Mouse (Mus musculus) cerebellum, adult 18-20 months (tissue): ENCODE measurements around the gene Gm20075.
"Not testable (repeated sequence)": the region's sequence is repeated elsewhere in the genome, so short reads cannot be mapped to it uniquely, and the experiment has no call there.

Source experiments
- DNase-seq, 2 experiments: peaks; one replicate each; pipeline ENCODE4 v3.0.0; 2021

Gene Gm20075

GRCm38 (mm10) chr13:96081276-96081675, at the start of gene Gm20075:
Gm20075 (minus strand) TSS chr13:96081376.
- DNase-seq: not testable (repeated sequence)

GRCm38 (mm10) chr13:96129081-96129480, 47.9 kb upstream of the Gm20075 start:
- no peak for DNase-seq

GRCm38 (mm10) chr13:96126669-96127068, 45.5 kb upstream of the Gm20075 start:
- DNase-seq: no peak

- no peak for DNase-seq
These were observed 43.8 kb upstream of the Gm20075 start for GRCm38 (mm10) chr13:96125011-96125410.

- no peak for DNase-seq
These were observed 31.5 kb upstream of the Gm20075 start for GRCm38 (mm10) chr13:96112711-96113110.

GRCm38 (mm10) chr13:96110767-96111166, 29.6 kb upstream of the Gm20075 start:
- DNase-seq: no peak

- no peak for DNase-seq
These were observed 25.2 kb upstream of the Gm20075 start for GRCm38 (mm10) chr13:96106367-96106766.

GRCm38 (mm10) chr13:96090929-96091328, 9.8 kb upstream of the Gm20075 start:
- no peak for DNase-seq

GRCm38 (mm10) chr13:96085581-96086302, 4.6 kb upstream of the Gm20075 start:
- no peak for DNase-seq

- DNase-seq: not testable (repeated sequence)
These were observed 578 bp upstream of the Gm20075 start, which contains the start of gene Gm17190 for GRCm38 (mm10) chr13:96081754-96082153. Gm17190 (plus strand) TSS chr13:96082054.

GRCm38 (mm10) chr13:96073555-96073954, 7.6 kb downstream of the Gm20075 start:
- no peak for DNase-seq

GRCm38 (mm10) chr13:96052755-96053154, 28.4 kb downstream of the Gm20075 start:
- DNase-seq: no peak

GRCm38 (mm10) chr13:96045396-96045795, 35.8 kb downstream of the Gm20075 start:
- DNase-seq: no peak

GRCm38 (mm10) chr13:96040275-96041042, 40.7 kb downstream of the Gm20075 start:
- DNase-seq: no peak

- no peak for DNase-seq
These were observed 41.6 kb downstream of the Gm20075 start for GRCm38 (mm10) chr13:96039536-96039935.

GRCm38 (mm10) chr13:96030368-96031223, 50.6 kb downstream of the Gm20075 start:
- peak; percentile 9 to 52 for DNase-seq
